Mouse (Mus musculus): ENCODE measurements around the gene Fbln2. TPM values are rescaled to one million over a fixed set of nuclear protein-coding genes. Genes with fewer than 3 reads are reported as not detected.

Fbln2 gene
- total RNA-seq, 2 experiments from 2014 or later = 172 to 182 TPM

- DNase-seq = no peak
Measured at GRCm38 (mm10) chr6:91281747-91282146, 69.5 kb downstream of the Fbln2 start.

GRCm38 (mm10) chr6:91283031-91283430 lies 70.8 kb downstream of the Fbln2 start:
- DNase-seq = no peak

GRCm38 (mm10) chr6:91284521-91285449 lies 72.5 kb downstream of the Fbln2 start:
- no peak for DNase-seq

GRCm38 (mm10) chr6:91285450-91285790 lies 73.2 kb downstream of the Fbln2 start:
- peak; percentile 89 for DNase-seq

- DNase-seq = no peak
Measured at GRCm38 (mm10) chr6:91285814-91286545, 73.7 kb downstream of the Fbln2 start.

GRCm38 (mm10) chr6:91286624-91287023 lies 74.4 kb downstream of the Fbln2 start:
- peak; percentile 89 for DNase-seq

GRCm38 (mm10) chr6:91287148-91287547 lies 74.9 kb downstream of the Fbln2 start:
- no peak for DNase-seq

GRCm38 (mm10) chr6:91287636-91288035 lies 75.4 kb downstream of the Fbln2 start:
- no peak for DNase-seq

- no peak for DNase-seq
Measured at GRCm38 (mm10) chr6:91288251-91288785, 76.1 kb downstream of the Fbln2 start.

- DNase-seq = no peak
Measured at GRCm38 (mm10) chr6:91288961-91289360, 76.7 kb downstream of the Fbln2 start.

- DNase-seq = peak; percentile 39
Measured at GRCm38 (mm10) chr6:91290937-91291336, 78.7 kb downstream of the Fbln2 start.

GRCm38 (mm10) chr6:91295431-91295830 lies 83.2 kb downstream of the Fbln2 start:
- no peak for DNase-seq

- DNase-seq = no peak
Measured at GRCm38 (mm10) chr6:91298828-91299227, 86.6 kb downstream of the Fbln2 start.

- DNase-seq = peak; percentile 43
Measured at GRCm38 (mm10) chr6:91300079-91300478, 87.8 kb downstream of the Fbln2 start.

GRCm38 (mm10) chr6:91301839-91302238 lies 89.6 kb downstream of the Fbln2 start:
- no peak for DNase-seq

- DNase-seq = no peak
Measured at GRCm38 (mm10) chr6:91302337-91302736, 90.1 kb downstream of the Fbln2 start.

- DNase-seq = no peak
Measured at GRCm38 (mm10) chr6:91304172-91304571, 91.9 kb downstream of the Fbln2 start.

- DNase-seq = no peak
Measured at GRCm38 (mm10) chr6:91307972-91308371, 95.7 kb downstream of the Fbln2 start.

GRCm38 (mm10) chr6:91311204-91311603 lies 98.9 kb downstream of the Fbln2 start:
- DNase-seq = no peak

GRCm38 (mm10) chr6:91312491-91312890 lies 100.2 kb downstream of the Fbln2 start:
- DNase-seq = no peak

Data from heart, postnatal 4 days (tissue).